Mouse (Mus musculus): ENCODE measurements around the gene 4931406C07Rik.

The 4931406C07Rik gene

GRCm38 (mm10) chr9:15287846-15288245, 18.4 kb downstream of the 4931406C07Rik start:
- no peak for DNase-seq

GRCm38 (mm10) chr9:15285443-15285842, 20.8 kb downstream of the 4931406C07Rik start:
- DNase-seq: no peak

GRCm38 (mm10) chr9:15280491-15280879, 25.8 kb downstream of the 4931406C07Rik start:
- DNase-seq: no peak

- DNase-seq: peak; percentile 94
Observed at GRCm38 (mm10) chr9:15279649-15280490, 26.4 kb downstream of the 4931406C07Rik start, which contains the start of gene Med17. Med17 (minus strand) TSS chr9:15279931.

GRCm38 (mm10) chr9:15279139-15279648, 27.1 kb downstream of the 4931406C07Rik start:
- no peak for DNase-seq

GRCm38 (mm10) chr9:15278343-15278742, 27.9 kb downstream of the 4931406C07Rik start:
- no peak for DNase-seq

GRCm38 (mm10) chr9:15276855-15277254, 29.4 kb downstream of the 4931406C07Rik start:
- no peak for DNase-seq

- DNase-seq: no peak
Observed at GRCm38 (mm10) chr9:15273981-15274380, 32.3 kb downstream of the 4931406C07Rik start.

GRCm38 (mm10) chr9:15263487-15263886, 42.8 kb downstream of the 4931406C07Rik start:
- no peak for DNase-seq

- no peak for DNase-seq
Observed at GRCm38 (mm10) chr9:15261980-15262379, 44.3 kb downstream of the 4931406C07Rik start.

GRCm38 (mm10) chr9:15256214-15256613, 50.0 kb downstream of the 4931406C07Rik start:
- DNase-seq: no peak

- no peak for DNase-seq
Observed at GRCm38 (mm10) chr9:15254501-15254900, 51.7 kb downstream of the 4931406C07Rik start.

- no peak for DNase-seq
Observed at GRCm38 (mm10) chr9:15252196-15252595, 54.1 kb downstream of the 4931406C07Rik start.

GRCm38 (mm10) chr9:15250376-15250775, 55.9 kb downstream of the 4931406C07Rik start:
- no peak for DNase-seq

- no peak for DNase-seq
Observed at GRCm38 (mm10) chr9:15245319-15246075, 60.8 kb downstream of the 4931406C07Rik start.

- DNase-seq: no peak
Observed at GRCm38 (mm10) chr9:15242130-15242529, 64.1 kb downstream of the 4931406C07Rik start.

GRCm38 (mm10) chr9:15241596-15241939, 64.7 kb downstream of the 4931406C07Rik start:
- no peak for DNase-seq

GRCm38 (mm10) chr9:15240863-15241595, 65.2 kb downstream of the 4931406C07Rik start:
- no peak for DNase-seq

GRCm38 (mm10) chr9:15240006-15240405, 66.2 kb downstream of the 4931406C07Rik start:
- no peak for DNase-seq

GRCm38 (mm10) chr9:15239042-15239925, 67.0 kb downstream of the 4931406C07Rik start, which contains the start of gene Vstm5:
Vstm5 (plus strand) TSS chr9:15239045.
- DNase-seq: no peak

GRCm38 (mm10) chr9:15238297-15238990, 67.8 kb downstream of the 4931406C07Rik start:
- no peak for DNase-seq

All from layer of hippocampus, adult 9-11 months (tissue).